Mouse (Mus musculus) large intestine, adult 2 months (tissue): ENCODE results near the gene Gm12216. TPM values are rescaled to one million over a fixed set of nuclear protein-coding genes. Genes with fewer than 3 reads are reported as not detected.

ENCODE experiments used
- DNase-seq: peaks from one replicate; pipeline ENCODE4 v3.0.0-alpha.2; 2012; ENCODE audit warnings: low read depth, low spot score
- WGBS: fragments of 180-500 bp; shearing (Covaris S2); methylation state at CpG from one replicate; pipeline ENCODE4 v1.1.7; 2018; 5-methylcytosine and 5-hydroxymethylcytosine counted together
- polyA plus RNA-seq: library from polyadenylated mRNA; depleted of rRNA; stranded (reverse); fragments of >200 nt; gene quantifications from 2 replicates; pipeline ENCODE4 v1.2.3, GENCODE M21; 2012

The Gm12216 gene
- polyA plus RNA-seq, 1 experiment = 15.6 TPM

GRCm38 (mm10) chr11:53837731-53838130 lies 21.3 kb downstream of the Gm12216 start:
- WGBS = 82% methylated on average over 5 of the region's 5 CpGs

DNA sequence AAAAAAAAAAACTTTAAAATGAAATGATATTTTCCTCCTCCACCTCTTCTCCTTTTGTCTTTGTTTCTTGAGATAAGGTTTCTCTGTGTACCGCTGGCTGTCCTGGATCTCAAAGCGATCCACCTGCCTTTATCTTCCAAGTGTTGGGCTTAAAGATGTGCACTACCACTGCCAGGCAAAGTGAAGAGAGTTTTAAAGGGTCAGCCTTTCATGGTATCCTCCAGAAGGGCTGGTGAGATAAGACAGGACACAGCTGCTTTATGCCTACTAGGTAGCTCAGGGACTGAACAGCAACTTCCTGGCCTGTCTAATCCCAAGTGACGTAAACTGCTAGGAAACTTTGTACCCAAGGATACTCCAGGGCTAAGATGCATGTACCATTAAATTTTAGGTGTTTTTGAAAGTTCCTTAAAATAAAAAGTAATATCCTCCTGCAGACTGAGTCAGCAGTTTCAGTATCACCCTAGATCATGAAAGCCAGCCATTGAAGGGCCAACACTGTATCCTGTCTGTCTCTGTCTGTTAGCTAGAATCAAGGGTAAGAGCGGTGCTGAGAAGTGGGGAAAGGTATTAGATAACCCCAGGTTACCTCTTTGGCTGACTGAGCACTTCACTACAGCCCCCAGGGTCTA lies 23.6 kb downstream of the Gm12216 start:
- no peak for DNase-seq
- 84% methylated on average over 4 of the region's 4 CpGs for WGBS

More at GRCm38 (mm10) chr11:53837731-53838130, 21.3 kb downstream of the Gm12216 start:
- no peak for DNase-seq

DNA sequence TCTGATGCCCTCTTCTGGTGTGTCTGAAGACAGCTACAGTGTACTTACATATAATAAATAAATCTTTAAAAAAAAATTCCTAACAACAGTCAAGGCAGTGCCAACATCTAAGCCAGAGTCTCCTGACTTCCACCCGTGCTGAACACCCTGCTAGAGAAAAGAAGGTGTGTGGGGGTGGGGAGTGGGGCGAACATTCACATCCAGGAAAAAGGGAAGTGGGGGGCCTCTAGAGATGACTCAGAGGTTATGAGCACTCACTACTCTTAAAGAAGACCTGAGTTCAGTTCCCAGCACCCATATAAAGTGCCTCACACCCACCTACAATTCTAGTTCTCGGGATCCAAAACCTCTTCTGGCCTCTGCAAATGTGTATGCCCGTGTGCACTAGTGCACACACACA lies 33.6 kb downstream of the Gm12216 start:
- WGBS = 90% methylated on average over 4 of the region's 4 CpGs
- no peak for DNase-seq

DNA sequence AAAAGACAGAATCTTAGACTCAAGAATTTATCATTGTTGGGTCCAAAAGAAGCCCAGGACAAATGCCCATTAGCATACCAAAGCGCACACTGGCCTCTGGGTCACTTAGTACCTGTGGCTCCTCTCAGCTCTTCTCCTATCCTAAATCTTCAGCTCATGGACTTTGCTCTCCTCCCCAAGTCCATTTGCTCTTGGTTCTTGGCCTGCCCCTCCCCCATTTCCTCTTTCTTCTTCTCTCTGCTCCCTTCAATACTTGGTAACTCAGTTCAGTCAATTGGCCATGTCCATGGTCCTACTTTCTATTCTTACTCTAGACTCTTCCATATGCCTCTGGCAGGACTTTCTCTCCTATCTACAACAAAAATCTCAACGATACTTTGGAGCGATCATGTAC lies 37.1 kb downstream of the Gm12216 start:
- DNase-seq = no peak
- 90% methylated on average over 3 of the region's 3 CpGs for WGBS

DNA sequence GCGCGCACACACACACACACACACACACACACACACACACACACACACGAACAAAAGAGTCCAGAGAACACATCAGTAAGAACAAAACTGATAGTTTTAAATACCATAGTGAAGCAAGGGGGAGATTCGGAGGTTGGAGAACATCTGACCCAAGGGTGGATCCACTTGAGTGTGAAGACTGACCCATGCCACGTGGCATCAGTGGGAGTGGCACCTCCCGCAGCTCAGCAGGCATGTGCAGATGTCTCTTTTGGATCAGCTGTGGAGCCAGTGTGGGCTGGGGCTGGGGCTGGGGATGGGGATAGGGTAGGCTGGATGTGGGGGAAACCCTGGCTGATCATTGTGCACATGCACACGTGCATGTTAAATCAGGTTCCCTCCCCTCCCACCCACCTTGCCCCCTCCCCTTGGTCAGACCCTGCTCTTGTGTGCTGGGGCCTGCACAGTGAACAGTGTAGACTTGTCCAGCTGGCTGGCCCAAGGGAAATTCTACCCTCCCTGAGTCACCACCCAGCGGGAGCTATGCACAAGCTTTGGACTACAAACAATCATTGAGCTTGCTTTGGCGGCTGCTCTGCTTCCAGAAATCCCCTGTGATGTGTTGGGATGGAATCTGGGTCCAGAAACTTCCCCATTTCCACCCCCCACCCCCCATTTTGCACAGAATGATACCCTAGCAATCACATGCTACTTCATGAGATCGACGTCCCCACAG lies 37.7 kb downstream of the Gm12216 start:
- 73% methylated on average over 11 of the region's 11 CpGs for WGBS
- DNase-seq = no peak

DNA sequence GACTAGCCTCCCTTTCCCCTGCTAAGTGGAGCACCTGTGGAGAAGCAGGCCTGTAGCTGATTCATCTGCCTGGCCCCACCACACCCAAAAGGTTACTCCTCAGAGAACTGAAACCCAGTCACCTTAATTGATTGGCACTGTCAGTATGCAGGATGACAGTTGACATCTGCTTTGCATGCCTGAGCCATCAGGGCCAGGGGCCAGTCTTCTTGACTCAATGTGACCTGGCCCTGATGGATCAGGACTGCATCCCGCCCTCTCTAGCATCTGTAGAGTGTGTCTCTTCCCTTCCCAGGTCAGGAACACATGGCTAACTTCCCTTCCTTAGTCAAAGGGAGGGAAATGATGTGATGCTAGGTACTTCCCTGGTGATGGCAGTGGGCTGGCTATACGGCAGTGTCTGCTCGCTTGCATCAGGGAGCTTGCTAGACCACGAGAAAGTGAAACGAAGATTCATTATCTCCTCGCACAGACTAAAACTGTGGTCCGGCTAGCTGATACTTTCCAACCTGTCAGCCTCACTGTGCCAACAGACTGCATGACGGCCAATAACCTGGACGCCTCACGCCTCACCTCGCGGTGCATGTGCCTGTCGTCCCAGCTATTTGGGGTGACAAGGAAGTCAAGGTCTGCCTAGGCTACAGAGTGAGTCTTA lies 38.4 kb downstream of the Gm12216 start:
- 88% methylated on average over 13 of the region's 13 CpGs for WGBS
- DNase-seq = no peak

DNA sequence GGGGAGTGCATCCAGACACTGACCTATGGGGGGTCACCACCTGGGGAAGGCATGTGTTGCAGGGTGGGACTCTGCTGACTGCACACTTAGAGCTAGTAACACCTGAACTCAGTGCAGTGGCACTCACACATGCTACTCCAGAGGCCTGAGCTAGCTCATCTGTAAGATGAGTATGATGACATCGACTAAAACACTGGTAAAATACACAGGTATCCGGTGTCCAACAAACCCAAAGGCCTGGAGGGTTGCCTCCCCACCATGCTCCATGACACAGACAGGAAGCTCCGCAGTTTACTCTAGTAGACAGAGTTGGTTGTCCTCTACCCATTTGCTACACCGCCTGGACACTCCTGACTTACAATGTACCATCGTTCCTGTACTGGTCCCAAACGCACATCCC lies 39.5 kb downstream of the Gm12216 start:
- WGBS = 96% methylated on average over 6 of the region's 6 CpGs
- DNase-seq = no peak

GRCm38 (mm10) chr11:53818794-53819193 lies 40.3 kb downstream of the Gm12216 start:
- no peak for DNase-seq
- 43% methylated on average over 6 of the region's 6 CpGs for WGBS

- DNase-seq = no peak
- WGBS = 96% methylated on average over 5 of the region's 5 CpGs
Observed at GRCm38 (mm10) chr11:53816841-53817375, 42.1 kb downstream of the Gm12216 start.

DNA sequence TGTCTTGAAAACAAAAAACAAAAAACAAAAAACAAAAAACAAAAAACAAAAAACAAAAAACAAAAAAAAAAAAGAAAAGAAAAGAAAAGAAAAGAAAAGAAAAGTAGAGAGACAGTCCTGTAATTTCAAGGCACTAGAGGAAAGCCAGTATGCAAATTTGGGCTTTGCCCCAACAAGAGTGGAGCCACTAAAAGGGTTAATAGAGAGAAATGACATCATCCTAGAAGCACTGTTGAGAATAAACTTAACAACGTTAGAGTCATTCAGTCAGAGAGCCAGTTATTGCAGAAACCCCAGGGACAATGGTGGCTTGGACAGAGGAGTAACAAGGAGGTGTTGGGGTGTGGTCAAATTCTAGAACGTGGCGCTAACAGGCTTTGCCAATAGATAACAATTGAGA lies 44.2 kb downstream of the Gm12216 start:
- DNase-seq = no peak
- 36% methylated on average over 3 of the region's 3 CpGs for WGBS

DNA sequence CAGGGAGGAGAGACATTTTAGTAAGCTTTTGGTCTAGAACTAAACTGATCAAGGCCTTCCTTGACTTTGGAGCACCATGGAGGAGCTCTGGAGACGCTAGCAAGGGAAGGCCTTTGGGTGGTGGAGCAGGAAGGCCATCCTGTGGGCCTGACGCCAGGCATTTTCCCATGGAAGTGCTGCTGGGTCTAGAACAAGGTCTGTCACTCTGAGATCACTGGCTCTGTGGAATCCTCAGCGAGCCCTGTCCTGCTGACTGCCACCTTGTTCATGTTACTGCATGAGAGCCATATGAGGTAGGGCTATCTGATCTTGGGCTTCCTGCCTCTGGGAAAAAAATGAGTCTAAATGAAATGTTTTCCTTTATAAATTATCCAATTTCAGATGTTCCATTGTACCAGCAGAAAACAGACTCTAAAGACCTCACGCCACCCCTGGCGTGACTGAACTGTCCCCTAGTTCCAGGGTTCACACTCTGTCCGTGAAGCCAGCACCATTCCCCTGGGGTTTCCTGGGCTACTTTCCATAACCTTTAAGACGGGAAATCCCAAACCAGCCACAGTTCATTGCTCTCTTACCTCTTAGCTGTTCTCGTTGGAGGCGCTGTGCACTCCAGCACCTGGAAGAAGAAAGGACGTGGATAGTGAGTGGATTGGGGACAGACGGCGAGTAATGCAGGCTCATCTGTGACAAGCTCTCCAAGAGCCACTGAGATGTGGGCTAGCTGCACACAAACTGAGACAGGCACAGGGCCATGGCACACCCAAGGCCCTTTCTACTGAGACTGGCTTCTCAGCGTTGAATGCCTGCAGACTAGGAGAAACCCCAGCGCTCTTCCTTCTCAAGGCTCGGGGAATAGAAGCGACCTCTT lies 45.8 kb downstream of the Gm12216 start:
- no peak for DNase-seq
- 89% methylated on average over 16 of the region's 16 CpGs for WGBS

DNA sequence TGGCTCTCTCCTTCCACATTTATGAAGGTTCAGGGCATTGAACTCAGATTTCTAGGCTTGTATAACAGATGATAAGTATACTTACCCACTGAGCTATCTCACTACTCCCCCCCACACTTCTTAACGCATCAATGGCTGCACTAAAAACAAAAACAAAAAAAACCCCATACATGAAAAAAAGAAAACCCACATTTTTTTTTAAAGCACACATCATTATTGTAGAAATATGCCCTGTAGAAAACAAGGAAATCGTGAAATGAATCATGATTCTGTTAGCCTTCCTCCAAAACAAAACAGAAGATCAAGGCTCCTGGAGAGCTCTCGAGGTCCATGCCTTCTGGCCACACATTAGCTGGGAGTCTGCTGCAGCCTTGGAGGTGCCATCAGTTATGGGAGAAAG lies 47.7 kb downstream of the Gm12216 start:
- 78% methylated on average over 3 of the region's 3 CpGs for WGBS
- no peak for DNase-seq

DNA sequence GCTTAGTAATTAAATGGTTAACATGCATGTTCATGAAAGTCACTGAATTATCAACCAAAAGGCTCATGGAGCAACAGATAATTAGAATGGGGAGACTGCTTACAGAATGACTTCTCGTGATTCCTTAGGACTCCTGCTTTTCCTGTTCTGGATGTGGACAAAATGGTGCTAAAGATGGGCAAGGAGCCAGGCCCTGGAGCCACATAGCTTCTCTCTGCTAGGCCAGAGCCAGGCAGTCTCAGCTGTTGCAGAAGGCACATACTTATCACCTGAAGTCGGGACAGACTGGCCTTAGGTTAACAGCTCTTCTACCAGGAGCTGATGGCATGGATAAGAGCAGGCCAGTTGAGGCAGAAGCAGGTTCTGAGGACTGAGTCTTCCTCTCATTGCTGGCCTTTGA lies 48.3 kb downstream of the Gm12216 start:
- DNase-seq = no peak
- 41% methylated on average over 2 of the region's 2 CpGs for WGBS

DNA sequence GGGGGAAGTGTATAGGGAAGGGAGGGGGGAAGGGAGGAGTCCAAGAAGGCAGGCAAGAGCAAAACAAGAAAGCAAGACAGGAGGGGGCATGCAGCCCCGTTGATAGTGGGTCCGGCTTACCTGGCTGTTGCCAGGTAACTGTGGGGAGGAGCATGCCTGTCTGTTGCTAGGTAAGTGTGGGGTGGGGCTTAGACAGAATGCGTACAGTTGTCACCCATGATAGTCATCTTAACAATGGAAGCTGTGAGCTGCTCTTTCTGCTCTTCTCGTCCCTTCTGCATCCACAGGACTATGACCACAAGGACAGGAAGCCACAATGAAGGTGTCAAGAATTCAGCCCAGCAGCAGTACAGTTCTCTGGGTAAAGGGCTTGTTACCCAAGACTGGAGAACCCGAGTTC lies 48.9 kb downstream of the Gm12216 start:
- WGBS = 69% methylated on average over 5 of the region's 5 CpGs
- DNase-seq = no peak

DNA sequence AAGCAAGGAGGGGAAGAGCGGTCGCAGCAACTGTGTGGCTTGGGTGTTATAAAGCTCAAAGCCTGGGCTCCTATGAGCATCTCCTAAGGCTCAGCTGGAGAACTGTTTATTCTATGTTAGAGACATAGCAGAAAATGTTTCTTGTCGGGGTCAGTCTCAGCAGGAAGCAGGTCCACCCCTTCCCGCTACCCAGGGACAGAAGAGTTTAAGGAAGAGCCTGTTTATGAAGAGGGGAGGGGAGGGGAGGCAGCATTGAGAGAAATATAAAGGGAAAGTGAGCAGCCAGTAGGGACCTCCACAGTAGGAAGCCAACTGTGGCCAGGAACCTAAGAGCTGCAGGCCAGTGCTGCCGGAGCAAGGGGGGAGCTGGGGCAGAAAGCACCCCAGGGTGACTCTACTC lies 49.7 kb downstream of the Gm12216 start:
- WGBS = 63% methylated on average over 5 of the region's 5 CpGs

GRCm38 (mm10) chr11:53805786-53806185 lies 53.3 kb downstream of the Gm12216 start:
- WGBS = 48% methylated on average over 9 of the region's 9 CpGs
- DNase-seq = no peak

More for the DNA sequence above, 49.7 kb downstream of the Gm12216 start:
- DNase-seq = no peak

DNA sequence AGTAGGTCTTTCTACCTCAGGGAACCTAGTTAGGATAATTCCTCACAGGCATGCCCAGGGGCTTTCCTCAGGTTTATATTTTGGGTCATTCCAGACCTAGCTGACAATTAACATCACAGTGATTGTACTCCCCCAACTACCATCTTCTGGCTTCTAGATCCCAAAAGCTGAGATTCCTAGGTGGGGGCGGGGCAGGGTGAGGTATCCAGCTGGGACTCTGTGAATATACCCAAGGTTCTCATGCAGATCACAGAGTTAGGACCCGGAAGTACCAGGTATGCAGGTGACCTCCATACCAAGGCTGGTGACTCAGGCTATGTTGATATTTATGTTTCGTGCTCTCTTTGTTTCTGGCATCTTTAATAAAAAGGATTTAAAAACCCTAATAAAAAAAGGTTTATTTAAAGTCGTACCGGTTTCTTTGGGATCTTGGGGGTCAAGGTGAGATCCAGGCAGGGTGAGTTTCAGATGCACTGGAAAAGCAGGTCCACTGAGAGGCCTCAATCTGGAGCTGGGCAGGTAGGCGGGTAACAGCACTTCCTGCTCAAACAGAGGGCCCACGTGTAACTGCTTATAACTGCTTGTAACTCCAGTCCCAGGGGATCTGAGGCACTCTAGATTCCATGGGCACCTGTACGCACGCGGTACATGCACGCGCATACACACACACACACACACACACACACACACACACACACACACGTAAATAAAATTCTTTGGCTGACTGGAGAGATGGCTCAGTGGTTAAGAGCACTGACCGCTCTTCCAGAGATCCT lies 54.3 kb downstream of the Gm12216 start:
- DNase-seq = no peak
- WGBS = 61% methylated on average over 14 of the region's 14 CpGs

GRCm38 (mm10) chr11:53803494-53803893 lies 55.6 kb downstream of the Gm12216 start:
- 60% methylated on average over 6 of the region's 6 CpGs for WGBS
- DNase-seq = no peak

DNA sequence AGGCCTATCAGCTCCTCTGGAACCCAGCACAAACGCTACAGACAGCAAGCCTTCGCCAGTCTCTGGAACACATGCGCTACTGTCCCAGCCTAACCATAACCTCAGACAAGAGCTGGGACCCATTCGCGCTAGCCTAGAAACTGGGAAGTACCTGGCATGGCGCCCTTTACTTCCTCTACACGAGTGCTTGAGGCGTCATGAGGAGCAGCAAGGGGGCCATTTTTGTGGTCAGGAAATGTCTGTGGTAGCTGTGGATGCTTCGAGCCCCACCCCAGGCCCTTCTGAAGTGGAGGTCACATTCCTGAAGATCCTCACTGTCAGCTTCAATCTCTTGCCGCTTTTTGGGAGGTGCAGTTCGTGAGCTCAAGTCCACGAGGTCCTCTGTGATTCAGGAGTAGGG lies 56.0 kb downstream of the Gm12216 start:
- WGBS = 71% methylated on average over 12 of the region's 12 CpGs
- no peak for DNase-seq
